Mouse (Mus musculus): ENCODE results near the gene Pom121l2.

The Pom121l2 gene

DNA sequence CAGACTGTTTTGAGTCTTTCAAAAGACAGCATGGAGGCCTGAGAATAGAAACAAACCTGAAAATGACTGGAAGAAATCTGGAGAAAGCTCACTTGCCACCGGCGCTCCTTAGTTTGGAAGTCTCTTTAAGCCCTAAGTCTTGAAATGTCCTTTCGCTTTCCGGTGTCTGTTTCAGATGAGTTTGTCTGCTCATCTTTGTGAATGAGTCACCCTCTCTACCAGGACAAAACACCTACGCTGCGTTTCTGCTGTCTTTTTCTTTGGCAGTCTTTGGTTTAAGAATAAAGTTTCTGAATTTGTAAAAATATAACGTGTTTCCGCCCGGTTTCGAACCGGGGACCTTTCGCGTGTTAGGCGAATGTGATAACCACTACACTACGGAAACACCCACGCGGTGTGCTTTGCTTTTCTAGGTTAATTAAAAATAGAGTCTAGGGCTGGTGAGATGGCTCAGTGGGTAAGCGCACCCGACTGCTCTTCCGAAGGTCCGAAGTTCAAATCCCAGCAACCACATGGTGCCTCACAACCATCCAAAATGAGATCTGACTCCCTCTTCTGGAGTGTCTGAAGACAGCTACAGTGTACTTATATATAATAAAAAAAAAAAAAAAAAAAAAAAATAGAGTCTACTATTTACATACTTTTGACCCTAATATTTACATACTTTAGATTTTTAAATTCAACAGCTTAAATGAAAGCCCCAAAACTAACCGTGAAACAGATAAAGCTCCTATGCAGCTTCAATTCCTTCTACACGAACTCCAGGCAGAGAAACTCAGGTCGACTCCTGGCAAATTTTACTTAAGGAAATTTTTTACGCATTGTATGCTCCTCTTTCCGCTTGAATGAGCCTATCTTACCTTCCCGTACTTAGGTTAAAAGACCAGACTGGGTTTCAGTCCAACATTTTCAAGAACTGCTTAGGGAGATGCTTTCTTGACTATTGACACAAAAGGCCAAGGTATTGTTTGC is 34.8 kb downstream of the Pom121l2 start:
- in situ Hi-C loops (cut with MboI, MseI) = no loop called here

DNA sequence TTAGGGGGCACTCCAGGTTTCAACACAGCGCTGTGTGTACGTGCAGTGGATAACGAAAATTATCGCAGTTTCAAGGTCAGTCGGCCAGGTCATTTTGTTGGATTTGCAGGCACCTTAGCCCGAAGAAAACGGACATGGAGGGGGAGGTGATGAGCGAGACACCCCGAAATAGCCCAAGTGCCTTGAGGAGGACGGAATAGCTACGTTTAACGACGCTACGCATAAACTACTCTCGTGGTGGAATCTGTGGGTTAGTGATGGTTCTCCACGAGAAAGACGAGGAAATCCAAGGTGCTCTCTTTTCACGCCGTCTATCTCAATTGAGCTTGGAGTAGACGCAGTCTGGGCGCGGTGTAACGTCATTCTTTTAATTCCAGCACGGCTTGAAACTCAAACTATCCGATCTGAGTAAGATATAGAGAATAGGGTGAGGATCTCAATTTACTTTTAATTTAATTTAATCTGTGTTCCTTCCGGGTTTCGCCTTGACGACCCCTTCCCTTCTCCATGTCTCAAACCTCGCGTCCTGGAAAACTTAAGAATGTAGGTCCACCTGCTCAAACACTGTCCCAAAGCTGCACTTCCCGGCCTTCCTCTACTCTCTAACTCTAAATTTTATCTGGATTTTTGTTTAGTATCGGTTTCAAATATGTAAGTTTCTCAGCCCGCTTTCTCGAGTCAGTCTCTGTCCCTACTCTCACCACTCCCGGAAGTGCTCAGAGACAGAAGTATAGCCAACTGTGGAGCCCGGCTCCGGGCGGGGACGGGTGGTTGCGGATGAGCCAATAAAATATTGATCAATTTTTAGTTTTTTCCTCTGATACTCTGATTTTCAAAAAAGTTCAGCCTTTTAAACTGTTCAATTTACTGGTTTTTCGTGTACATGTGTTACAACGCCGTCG is 39.2 kb downstream of the Pom121l2 start:
- in situ Hi-C loops (cut with MboI, MseI) = no loop called here

DNA sequence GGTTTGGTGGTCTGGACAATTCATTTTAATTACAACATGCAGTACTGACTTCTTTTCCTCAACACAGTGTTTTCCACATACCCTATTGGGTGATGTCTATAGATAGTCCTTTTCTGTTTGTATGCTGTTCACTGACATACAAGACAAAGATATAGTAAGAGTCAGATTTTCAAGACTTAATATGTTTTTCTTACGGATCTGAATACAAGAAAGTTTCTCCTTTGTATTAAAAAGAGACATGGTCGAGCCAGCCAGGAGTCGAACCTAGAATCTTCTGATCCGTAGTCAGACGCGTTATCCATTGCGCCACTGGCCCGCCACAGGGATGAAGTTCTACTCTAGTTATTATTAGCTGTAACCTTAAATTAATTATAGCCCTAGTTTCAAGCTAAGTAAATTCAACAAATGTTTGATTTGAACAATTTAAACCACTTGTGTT is 39.9 kb downstream of the Pom121l2 start:
- in situ Hi-C loops (cut with MboI, MseI) = no loop called here

- in situ Hi-C loops (cut with MboI, MseI) = no loop called here
Measured at GRCm38 (mm10) chr13:22021581-22021980, 40.6 kb downstream of the Pom121l2 start.

DNA sequence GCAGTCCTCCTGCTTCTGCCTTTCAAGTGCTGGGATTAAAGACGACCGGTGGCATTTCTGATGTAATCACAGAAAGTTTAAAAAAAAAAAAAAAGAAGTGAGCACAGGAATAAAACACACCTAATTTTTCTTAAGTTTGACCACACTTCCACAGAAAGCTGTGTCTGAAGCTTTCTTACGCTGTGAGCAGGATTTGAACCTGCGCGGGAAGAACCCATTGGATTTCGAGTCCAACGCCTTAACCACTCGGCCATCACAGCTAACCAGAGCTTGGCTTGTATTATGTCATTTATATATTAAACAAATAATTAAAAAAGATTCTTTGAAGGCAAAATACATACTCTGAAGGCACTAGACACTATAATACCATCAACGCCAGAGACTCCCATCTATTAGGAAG is 41.2 kb downstream of the Pom121l2 start:
- in situ Hi-C loops (cut with MboI, MseI) = no loop called here

DNA sequence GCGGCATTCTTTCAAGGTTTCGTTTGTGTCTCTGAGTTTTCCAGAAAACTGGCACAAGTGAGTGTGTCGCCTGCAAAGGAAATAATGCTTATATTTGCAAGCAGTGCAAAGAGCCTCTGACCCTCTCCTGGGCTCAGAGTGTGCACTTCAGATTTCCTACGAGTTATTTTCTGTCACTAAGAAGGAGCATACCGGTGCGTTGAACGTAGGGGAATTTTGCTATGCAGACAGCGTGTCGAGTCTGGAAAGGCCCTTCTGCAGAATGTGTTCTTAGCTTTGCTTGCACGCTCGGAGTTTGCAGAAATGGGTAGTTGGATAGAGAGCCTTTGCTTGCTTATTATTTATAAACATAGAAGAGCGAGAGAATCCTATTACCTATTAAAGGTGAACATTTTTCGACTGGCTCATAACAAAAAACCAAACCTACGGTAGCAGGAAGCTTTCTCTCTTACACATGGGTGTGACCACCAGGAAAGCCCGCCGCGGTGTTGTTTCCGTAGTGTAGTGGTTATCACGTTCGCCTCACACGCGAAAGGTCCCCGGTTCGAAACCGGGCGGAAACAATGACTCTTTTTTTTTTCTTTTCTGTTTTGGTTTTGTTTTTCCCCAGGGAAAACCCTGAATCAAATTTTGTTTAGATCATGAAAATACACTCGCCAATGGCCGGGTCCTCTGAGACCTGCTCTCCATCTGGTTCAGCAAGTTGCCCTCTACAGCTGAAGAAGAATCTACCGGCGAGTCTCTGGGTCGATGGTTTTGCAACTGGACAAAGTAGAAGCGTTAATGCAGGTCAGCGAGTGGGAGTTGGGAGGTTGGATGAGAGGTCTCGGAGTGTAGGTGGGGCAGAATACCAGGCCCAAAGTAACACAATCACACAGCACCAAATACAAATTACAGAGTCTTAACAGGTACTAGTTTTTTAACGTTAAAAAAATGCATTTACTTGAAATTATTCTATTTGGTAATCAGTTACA is 45.4 kb downstream of the Pom121l2 start:
- in situ Hi-C loops (cut with MboI, MseI) = loop anchor here (5.0 kb wide), 3 partner anchors 54 to 1401 kb away; no protein-coding TSS in a partner anchor

DNA sequence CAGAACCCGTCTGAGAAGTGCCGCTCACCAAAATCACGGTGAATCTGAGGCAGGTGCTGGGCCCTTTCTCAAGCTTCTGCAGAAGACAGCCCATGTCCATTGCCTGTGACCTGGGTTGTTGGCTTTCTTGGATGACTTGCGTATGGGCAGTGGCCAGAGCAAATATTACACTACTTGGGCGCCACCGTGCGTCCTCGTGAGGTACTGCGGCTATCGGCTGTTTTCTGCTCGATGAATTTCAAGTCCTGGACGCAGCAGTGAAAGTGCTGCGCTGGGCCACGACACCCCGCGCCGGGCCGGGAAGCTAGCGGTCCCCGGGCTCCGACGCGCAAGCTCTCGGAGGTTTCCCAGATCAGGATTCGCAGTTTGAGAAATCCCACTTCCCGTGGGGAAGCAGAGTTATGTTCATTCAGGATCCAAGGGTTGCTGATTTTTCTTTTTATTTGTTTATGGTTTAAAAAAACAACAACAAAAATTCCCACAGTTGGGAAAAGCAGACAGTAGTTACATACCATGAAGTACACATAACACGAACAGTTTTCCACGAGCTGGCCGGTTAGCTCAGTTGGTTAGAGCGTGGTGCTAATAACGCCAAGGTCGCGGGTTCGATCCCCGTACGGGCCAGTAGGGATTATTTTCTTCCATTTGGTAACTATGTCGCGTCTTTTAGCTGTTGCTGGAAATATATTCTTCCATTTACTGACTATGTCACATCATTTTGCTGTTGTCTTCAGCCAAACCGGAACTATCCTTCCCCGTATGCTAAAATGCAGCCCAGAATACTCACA is 47.9 kb downstream of the Pom121l2 start:
- in situ Hi-C loops (cut with MboI, MseI) = loop anchor here (5.0 kb wide), 3 partner anchors 57 to 1398 kb away; no protein-coding TSS in a partner anchor

DNA sequence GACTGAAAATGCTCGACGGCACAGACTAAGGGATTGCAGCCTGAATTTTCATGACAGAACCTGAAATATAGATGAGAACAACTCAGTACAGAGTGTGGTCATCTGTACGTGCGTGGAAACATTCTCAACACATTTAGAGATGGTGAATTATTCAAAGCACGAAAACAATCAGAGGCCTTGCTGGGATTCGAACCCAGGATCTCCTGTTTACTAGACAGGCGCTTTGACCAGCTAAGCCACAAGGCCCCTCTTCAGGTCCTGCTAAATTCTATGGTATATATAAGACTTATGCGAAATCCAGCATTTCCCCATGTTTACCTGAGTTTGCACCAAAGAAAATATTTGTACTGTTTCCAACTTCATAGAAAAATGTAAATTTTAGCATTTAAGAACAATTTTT is 48.9 kb downstream of the Pom121l2 start:
- in situ Hi-C loops (cut with MboI, MseI) = loop anchor here (5.0 kb wide), 3 partner anchors 58 to 1397 kb away; no protein-coding TSS in a partner anchor

GRCm38 (mm10) chr13:22030493-22030892 is 49.5 kb downstream of the Pom121l2 start:
- in situ Hi-C loops (cut with MboI, MseI) = no loop called here

GRCm38 (mm10) chr13:22033741-22034442 is 52.9 kb downstream of the Pom121l2 start:
- in situ Hi-C loops (cut with MboI, MseI) = no loop called here

DNA sequence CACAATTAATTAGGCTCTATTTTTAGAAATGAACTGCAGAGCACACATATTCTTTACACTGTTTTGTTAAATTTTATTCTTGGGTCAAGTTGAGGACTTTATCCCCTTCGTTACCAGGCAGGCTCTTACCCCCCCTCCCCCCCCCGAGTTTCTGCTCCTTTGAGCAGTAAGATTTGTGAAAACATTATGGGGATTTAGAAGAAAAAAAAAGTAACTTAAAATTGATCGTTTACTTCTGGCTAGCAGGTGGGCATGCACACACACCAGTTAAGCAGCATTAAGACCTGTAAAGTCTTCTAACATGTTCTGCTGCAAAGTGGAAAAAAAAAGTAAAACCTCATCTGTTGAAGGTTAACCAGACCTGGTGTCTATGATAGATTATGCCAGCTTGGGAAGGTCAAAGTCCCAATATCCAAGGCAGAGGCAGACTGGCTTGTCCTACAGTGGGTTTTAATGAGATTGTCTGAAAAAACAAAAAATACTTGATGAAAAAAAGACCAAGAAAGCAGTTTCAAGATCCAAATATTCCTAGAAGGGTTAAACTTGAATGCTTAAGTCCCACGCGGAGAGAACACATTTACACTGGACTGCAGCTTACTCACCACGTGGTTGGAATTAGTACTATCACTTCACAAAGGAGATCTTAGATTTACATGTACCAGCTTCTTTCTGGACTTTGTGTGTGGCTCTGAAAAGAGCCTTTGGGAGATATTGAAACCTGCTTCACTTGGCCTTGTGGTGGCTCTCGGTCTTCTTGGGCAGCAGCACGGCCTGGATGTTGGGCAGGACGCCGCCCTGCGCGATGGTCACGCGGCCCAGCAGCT is 53.7 kb downstream of the Pom121l2 start:
- in situ Hi-C loops (cut with MboI, MseI) = loop anchor here (5.0 kb wide), 2 partner anchors 312 to 1498 kb away; partner anchors contain the start of genes Hist1h2af, Hist1h2bm and Hist1h4h

GRCm38 (mm10) chr13:22035267-22036148 is 54.5 kb downstream of the Pom121l2 start, which contains the start of the genes Hist1h2ah and Hist1h2bk:
Gene Hist1h2ah (minus strand): TSS chr13:22035568.
Gene Hist1h2bk (plus strand): TSS chr13:22035870.
- in situ Hi-C loops (cut with MboI, MseI) = loop anchor here (5.0 kb wide), 2 partner anchors 313 to 1497 kb away; partner anchors contain the start of genes Hist1h2af, Hist1h2bm and Hist1h4h

- in situ Hi-C loops (cut with MboI, MseI) = loop anchor here (5.0 kb wide), 2 partner anchors 314 to 1496 kb away; partner anchors contain the start of genes Hist1h2af, Hist1h2bm and Hist1h4h
Measured at GRCm38 (mm10) chr13:22036149-22036956, 55.4 kb downstream of the Pom121l2 start.

GRCm38 (mm10) chr13:22036986-22037385 is 56.0 kb downstream of the Pom121l2 start:
- in situ Hi-C loops (cut with MboI, MseI) = loop anchor here (5.0 kb wide), 2 partner anchors 315 to 1495 kb away; partner anchors contain the start of genes Hist1h2af, Hist1h2bm and Hist1h4h

GRCm38 (mm10) chr13:22037415-22037814 is 56.4 kb downstream of the Pom121l2 start:
- in situ Hi-C loops (cut with MboI, MseI) = loop anchor here (5.0 kb wide), 2 partner anchors 315 to 1495 kb away; partner anchors contain the start of genes Hist1h2af, Hist1h2bm and Hist1h4h

All from T-helper 1 cell (primary cell).